Mouse (Mus musculus) small intestine, adult 10 weeks (tissue): Measurements from ENCODE around the gene Scel. TPM values are rescaled to one million over a fixed set of nuclear protein-coding genes. Genes with fewer than 3 reads are reported as not detected.

Experiments used
- polyA plus RNA-seq: library from polyadenylated mRNA; stranded (reverse); fragments of 350-450 nt; fragmentation: Illumina TruSeq; extraction: RNeasy Lipid Tissue Mini Kit (QIAGEN cat#74804); gene quantifications from one replicate; pipeline ENCODE4 v1.2.3, GENCODE M21; 2014; ENCODE audit warnings: low replicate concordance

Gene Scel
- polyA plus RNA-seq = 0.93 TPM

DNA sequence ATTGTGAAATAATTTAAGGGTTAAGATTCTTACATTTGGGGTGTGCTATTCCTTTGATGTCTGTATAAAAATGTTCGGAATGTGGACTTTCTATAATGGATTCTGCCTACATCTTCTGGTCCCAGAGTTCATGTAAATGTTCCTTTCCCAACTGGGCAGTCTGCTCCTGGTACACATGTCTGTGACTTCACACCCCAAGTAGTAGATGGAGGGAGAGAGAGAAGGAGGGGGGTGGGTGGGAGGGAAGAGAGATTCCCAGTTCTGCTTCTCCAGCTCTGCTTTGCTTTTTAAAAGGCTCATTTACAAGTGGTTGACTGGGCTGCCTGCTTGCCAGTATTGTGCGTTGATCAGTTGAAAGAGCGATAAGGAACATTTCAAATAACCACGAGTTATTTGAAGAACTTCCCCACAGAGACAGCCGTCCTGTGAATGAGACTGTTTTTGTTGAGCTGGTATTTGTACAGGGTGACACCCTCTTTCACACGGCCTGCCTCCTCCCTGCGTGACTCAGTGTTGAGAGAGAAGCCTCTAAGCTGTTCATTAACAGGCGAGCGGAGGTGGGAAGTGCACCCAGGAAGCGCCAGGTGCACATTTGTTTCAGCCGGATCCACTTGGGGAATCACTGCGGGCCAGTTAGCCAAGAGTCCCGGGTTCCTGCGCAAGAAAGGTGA is at the start of gene Scel:
TSS of gene Scel (plus strand) at position 541 of the 671 bp plus-strand sequence.

DNA sequence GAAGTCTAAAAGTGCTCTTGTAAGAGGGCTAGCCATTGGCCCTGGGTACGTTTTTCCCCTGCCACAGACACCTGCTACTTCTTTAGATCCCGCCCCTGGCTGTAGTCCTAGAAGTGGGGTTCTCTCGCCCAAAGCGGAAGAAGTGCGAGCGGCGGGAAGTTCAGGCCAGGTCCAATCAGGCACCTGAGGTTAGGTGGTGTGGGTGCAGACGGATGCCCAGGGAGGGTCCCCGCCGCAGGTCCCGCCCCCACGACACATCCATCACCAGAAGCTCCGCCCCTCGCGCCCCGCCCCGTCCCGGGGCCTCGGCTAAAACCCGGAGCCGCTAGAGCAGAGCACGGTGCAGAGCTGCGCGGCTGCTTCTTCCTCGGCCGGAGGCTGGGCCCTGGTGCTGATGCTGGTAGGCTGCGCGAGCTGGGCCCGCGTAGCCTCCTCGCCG is 136.8 kb downstream of the Scel start, which contains the start of gene Slain1:
TSS of gene Slain1 (plus strand) at position 333 of the 439 bp plus-strand sequence.

Other genes with a start within 250 kb of the Scel start
- gene Mycbp2, start 166.5 kb upstream of the Scel start, polyA plus RNA-seq = 21.3 TPM
- 5.7 TPM for gene Slain1, start 136.9 kb downstream of the Scel start, polyA plus RNA-seq